Mouse (Mus musculus): ENCODE measurements around the gene Ccdc86.
A peak's percentile ranks its signal among the peaks of the same experiment; 100 is the strongest.

Ccdc86 gene

GRCm38 (mm10) chr19:10948416-10948815 is 650 bp downstream of the Ccdc86 start:
- peak; percentile 16 to 27 for DNase-seq

DNA sequence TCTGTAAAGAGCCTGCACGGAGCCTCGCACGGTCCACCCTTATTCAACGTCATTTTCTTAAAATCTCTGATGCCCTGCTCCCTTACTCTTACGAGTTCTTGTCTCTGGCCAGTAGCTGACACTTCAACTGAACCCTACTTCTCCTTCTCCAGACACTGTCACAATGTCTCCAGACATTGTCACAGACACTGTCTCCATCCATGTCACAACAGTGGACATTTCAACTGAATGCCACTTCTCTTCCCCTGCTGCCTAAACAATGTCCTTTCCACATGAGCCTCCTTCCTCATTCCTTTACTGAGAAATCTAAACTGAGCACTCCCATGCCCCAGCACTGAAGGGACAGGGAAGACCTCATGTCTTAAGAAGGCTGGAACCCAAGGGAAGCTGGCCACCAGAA is 1.8 kb downstream of the Ccdc86 start:
- no peak for DNase-seq

GRCm38 (mm10) chr19:10946506-10946905 is 2.6 kb downstream of the Ccdc86 start:
- no peak for DNase-seq

GRCm38 (mm10) chr19:10943955-10944354 is 5.1 kb downstream of the Ccdc86 start:
- no peak for DNase-seq

DNA sequence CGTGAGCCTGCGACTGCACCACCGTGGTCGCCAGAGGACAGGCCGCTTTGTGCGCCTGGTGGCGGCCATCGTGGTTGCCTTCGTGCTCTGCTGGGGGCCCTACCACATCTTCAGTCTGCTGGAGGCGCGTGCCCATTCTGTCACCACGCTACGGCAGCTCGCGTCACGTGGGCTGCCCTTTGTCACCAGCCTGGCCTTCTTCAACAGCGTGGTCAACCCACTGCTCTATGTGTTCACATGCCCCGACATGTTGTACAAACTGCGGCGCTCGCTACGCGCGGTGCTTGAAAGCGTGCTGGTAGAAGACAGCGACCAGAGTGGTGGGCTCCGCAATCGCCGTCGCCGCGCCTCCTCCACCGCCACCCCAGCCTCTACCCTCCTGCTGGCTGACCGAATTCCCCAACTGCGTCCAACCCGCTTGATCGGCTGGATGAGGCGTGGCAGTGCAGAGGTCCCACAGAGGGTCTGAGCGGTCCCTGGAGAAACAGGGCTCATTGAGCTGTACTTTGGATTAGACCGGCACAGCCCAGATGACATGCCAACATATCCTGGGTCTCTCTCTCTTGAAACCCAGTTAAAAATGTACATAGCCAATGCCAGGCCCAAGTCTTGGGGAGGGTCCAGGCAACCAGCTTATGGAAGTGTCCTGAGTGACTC is 8.1 kb downstream of the Ccdc86 start:
- DNase-seq = peak in 1 of 2 experiments; percentile 16

DNA sequence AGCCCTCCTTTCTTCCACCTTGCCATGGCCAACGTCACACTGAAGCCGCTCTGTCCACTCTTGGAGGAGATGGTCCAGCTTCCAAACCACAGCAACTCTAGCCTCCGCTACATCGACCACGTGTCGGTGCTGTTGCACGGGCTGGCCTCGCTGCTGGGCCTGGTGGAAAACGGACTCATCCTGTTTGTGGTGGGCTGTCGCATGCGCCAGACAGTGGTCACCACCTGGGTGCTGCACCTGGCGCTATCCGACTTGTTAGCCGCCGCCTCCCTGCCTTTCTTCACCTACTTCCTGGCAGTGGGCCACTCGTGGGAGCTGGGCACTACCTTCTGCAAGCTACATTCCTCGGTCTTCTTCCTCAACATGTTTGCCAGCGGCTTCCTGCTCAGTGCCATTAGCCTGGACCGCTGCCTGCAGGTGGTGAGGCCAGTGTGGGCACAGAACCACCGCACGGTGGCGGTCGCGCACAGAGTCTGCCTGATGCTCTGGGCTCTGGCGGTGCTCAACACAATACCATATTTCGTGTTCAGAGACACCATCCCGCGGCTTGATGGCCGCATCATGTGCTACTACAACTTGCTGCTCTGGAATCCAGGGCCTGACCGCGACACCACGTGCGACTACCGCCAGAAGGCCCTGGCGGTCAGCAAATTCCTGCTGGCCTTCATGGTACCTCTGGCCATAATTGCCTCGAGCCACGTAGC is 8.8 kb downstream of the Ccdc86 start:
- DNase-seq = peak; percentile 86 to 90

DNA sequence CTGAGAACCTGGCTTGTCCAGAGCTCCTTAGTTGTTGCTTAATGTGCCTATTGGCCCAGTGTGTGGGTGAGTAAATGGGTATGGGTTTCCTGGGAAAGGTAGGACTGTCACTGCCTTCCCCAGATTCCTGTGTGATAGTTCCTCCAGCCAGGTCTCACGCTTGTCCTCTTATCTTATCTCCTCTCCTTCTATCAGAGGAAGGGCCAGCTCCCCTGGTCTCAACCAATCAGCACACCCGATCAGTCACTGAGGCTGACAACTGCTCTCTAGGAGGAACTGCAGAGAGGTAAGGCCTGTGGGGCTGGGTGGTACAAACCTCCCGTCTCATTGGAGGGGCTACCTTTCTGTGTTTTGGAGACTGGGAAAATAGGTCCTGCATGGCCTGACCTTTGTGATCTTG is 10.3 kb downstream of the Ccdc86 start:
- no peak for DNase-seq

DNA sequence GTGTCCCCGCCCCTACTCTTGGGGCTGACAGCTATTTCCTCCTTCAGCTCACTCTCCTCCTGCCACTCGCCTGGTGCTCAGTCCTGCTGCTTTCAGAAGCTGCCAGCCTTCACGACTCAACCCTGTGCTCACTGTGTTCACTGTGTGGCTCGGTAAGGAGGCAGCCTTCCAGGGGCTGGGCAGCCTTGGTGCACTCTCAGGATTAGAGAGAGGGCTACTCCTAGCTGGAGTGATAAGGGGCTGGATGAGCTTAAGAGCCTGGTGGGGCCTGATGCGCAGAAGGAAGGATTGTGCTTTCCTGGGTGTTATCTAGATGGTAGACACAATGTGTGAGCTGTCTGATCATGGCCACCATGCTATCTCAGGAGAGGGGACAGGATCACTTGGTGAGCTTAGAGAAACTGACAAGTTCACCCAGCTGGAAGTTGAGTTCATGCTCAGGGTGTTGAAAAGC is 11.9 kb downstream of the Ccdc86 start, which contains the start of gene Ptgdr2:
TSS of gene Ptgdr2 (plus strand) at position 51 of the 454 bp plus-strand sequence.
- no peak for DNase-seq

DNA sequence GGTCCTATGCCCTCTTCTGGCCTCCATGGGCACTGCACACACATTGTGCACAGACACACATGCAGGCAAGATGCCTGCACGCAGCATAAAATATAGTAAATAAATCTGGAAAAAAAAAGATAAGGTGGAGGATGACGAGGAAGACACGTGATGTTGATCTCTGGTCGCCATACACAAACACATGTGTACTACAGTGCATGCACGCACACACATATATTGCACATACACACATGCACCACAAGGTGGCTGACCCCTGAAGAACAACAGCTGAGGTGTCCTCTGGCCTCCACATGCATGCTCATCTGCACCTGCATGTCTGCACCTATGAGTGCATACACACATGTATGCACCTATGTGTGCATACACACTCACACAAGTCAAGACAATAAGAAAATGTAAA is 13.0 kb downstream of the Ccdc86 start:
- no peak for DNase-seq

GRCm38 (mm10) chr19:10935029-10935428 is 14.0 kb downstream of the Ccdc86 start:
- no peak for DNase-seq

DNA sequence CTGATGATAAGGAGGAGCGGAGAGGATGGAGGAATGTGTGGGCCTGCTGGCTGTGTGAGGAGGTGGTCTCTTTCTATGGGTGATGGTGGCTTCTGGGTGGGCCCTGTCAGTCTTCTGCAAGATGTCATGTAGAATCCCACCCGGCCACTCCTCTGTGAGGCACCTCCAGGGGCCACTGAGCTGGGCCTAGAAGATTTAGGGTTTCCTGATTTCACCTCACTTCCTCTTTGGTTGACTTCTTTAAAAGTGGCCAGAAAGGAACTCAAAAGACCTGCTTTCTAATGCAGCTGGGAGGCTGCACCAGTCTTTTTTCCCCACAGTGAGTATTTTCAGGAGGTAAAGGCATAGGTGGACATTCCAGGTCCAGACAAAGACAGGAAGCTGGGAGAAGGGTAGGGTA is 18.4 kb downstream of the Ccdc86 start:
- DNase-seq = no peak

- DNase-seq = no peak
Observed at GRCm38 (mm10) chr19:10926666-10927065, 22.4 kb downstream of the Ccdc86 start.

DNA sequence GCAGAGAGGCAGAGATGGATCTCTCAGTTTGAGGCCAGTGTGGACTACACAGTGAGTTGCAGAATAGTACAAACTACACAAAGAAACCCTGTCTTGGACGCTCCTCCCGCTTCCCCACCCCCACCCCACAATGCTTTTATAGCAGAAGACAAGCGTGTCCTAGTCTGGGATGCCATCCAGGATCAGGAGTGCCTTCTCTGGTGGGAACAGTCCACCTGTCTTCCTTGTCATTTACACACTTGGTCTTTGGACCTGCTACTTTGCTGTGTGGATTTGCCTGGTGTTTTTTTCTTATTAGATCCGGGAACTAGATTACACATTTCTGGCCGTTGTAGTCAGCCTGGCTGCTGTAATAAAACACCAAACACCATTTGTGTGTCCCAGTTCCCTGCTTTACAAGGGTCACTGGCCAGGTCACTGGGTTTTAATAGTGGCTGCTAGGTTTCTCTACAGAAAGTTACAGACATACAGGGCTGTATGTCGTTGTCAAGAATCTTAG is 22.9 kb downstream of the Ccdc86 start:
- no peak for DNase-seq

DNA sequence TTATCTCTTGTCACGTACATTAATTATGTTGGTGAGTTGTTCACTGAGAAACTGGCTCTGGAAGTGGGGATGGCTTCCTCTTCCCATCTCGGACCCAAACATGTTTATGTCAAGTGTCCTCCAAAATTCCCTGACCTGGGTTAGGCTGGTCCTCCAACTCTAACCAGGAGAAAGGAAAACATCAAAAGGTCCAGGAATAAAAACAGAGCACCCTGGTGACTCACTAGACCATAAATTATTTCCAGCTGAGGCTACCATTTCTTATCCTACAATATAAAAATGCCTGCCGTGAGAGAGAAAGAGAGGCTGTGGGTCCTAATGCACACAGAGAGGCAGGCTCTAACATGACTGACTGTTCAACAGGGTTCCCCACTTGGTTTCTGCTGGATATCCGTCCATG is 24.8 kb downstream of the Ccdc86 start:
- no peak for DNase-seq

DNA sequence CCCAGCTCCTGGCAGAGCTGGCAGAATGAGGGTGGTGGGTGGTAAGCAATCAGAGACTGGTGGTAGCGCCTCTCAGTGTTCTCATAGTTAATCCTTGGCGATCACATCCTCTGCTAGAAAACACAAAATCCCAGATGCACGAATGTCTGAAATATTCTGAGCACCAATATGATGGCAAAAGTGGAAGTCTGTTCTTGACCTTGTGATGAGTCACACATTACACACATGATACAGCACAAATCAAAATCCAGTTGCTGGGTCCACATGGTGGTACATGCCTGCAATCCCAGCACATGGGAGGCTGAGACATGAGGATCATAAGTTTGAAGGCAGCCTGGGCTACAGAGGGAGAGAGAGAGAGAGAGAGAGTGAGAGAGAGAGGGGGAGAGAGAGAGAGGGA is 28.0 kb downstream of the Ccdc86 start:
- no peak for DNase-seq

- DNase-seq = no peak
Observed at GRCm38 (mm10) chr19:10920532-10920931, 28.5 kb downstream of the Ccdc86 start, which contains the start of gene Zp1. TSS of gene Zp1 (minus strand) at chr19:10920632.

DNA sequence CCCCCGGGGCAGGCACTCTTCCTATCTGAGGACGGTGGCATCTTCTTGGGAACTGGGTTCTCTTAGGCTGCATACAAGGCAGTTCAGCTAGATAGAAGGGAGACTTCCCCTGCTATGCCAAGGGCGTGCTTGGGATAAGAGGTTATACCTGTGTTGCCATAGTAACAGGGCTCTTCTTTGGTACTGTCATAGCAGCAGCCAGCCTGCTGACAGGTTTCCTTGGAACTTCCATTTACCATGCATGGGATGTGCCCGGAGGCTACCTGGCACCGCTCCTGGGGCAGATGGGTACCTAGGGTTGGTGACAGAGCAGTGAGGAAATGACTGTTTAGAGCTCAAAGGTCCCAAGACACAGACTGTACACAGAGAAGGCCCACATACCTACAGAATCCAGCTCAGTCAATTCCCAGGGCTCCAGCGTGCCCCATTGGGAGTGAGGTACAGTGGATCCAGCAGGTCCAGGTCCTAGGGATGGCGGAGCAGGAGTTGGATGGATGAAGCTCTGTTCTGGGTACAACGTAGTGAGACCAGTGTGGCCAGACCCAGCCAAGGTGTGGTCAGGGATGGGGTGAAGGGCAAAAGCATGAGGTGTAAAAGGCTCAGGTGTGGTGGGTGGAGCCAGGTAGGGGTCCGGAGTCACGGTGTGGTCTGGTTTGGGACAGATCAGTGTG is 30.6 kb downstream of the Ccdc86 start:
- DNase-seq = no peak

- DNase-seq = no peak
Observed at GRCm38 (mm10) chr19:10916506-10916905, 32.6 kb downstream of the Ccdc86 start.

DNA sequence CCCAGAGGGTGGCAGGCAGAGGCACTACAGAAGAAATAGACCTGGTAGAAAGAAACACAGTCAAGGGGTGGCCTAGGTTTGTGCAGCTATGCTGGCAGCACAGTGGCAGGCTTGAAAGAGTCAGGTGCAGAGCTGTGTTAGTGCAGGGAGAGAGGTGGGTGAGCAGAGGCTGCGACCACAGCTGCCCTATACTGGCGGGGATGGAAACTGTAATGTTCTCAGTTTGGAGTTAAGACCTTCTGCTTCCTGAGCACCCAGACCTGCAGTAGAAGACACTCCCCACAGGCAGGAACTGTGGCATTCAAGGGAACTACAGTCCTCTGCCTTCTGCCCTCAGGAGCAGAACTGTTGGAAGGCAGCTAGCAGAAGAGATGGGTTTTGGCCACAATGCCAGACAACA is 34.2 kb downstream of the Ccdc86 start:
- no peak for DNase-seq

DNA sequence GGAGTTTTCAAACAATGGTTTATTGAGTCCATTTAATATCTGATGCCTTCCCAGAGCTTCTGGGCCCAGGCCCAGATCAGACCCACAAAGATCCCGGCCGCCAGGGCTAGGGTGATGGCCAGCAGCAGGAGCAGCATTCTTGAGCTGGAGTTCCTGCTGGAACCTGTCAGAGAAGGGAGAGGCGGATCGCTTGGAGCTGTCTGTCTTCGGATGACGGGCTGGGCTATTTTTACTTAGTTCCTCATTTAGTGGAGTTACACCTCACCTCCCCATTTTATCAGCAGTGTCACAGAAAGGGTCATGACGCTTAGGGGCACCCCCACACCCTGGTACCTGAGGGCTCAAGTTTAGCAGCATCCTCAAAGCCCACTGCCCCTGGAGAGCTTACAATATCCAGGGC is 34.8 kb downstream of the Ccdc86 start:
- DNase-seq = no peak

DNA sequence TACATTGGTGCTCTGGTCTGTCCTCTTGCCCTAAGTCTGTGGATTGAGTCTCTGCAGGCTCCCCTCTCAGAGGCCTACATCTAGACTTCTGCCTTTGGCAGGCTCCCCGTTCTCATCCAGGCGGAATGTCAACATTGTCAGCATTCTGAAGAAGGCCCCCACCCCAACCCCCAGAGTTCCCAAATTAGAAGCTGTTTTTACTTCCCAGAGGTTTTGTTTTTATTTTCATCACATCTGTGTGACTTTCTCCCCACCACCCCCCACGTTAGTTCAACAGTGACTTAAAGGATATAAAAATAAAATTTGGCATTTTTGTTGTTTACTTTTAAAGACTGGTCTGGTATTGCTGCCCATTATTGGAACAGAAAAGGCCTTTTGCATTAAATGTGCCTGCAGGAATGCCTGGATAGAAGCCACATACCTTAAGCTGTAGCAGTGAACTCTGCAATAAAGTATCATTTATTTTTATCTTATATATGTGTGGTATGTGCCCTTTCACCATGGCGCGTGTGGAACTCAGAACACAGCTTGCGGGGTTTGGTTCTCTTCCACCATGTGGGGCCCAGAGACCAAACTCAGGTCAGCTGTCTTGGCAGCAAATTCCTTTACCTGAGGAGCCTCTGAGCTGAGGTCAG is 39.9 kb downstream of the Ccdc86 start:
- no peak for DNase-seq

DNA sequence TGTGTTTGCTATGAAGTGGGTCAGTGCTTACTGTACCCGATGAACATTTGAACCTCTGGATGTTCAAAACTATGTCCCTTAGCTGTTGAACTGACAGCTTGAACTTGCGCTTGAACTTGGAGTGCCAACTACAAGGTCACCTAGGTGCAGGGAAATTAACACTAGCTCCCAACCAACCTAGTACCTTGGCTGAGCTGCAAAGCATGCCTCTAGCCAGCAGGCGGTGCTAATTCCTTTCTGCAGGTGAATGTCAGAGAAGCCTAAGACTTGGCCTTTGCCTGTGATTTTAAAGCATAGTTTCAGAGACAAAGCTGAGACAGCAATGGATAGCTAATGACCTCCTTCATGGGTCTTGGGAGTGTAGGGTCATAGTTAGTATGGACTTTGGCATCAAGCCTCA is 41.2 kb downstream of the Ccdc86 start:
- peak; percentile 54 to 67 for DNase-seq

DNA sequence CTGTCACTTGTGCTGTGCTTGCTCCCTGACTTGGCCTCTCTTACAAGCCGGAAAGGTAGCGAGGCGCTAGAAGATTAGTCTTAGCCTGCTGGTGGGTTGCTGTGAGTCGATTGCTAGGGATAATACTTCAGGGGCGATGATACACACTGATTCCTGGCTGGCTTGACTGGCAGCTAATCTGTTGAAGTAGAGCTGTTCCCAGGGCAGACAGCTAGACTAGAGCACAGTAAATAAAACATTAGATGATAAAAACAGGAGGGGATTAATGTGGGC is 43.4 kb downstream of the Ccdc86 start:
- no peak for DNase-seq

Measured in cerebellum, adult 18-20 months (tissue).